Mouse (Mus musculus) forebrain, embryonic 14.5 days (tissue): ENCODE results near the gene Tmem45a. TPM values are rescaled to one million over a fixed set of nuclear protein-coding genes. Genes with fewer than 3 reads are reported as not detected.
A peak's percentile ranks its signal among the peaks of the same experiment; 100 is the strongest.
"Not testable (repeated sequence)": the region's sequence is repeated elsewhere in the genome, so short reads cannot be mapped to it uniquely, and the experiment has no call there.

Experiments used
- ATAC-seq: fragments of 200-750 bp; cut with Nextera tagmentation; 2 replicates; pipeline ENCODE4 v1.8.0; 2017; ENCODE audit warnings: mild to moderate bottlenecking, moderate library complexity
- DNase-seq: peaks from one replicate; pipeline ENCODE4 v3.0.0-alpha.2; 2015; ENCODE audit warnings: low spot score
- H3K27ac ChIP-seq: fragments of 300-500 bp; sonication (generic); 2 replicates; pipeline ENCODE4 v1.5.1; 2014; ENCODE audit warnings: low read depth, mild to moderate bottlenecking, control low read depth, low read length, moderate library complexity
- H3K27me3 ChIP-seq: fragments of 300-500 bp; sonication (generic); replicated peaks from 2 replicates; pipeline ENCODE4 v1.6.1; 2014; ENCODE audit warnings: low read length, control low read depth, mixed read lengths; ENCODE audit not compliant: control insufficient read depth, insufficient read depth
- H3K36me3 ChIP-seq: fragments of 300-500 bp; sonication (generic); 2 replicates; pipeline ENCODE4 v1.6.1; 2014; ENCODE audit warnings: low read length, control low read depth; ENCODE audit not compliant: control insufficient read depth, insufficient read depth
- H3K4me1 ChIP-seq: fragments of 300-500 bp; sonication (generic); 2 replicates; pipeline ENCODE4 v1.6.1; 2014; ENCODE audit warnings: antibody characterized with exemption, low read length, control low read depth; ENCODE audit not compliant: control insufficient read depth, insufficient read depth
- H3K4me2 ChIP-seq: fragments of 300-500 bp; sonication (generic); 2 replicates; pipeline ENCODE4 v1.6.1; 2014; ENCODE audit warnings: mild to moderate bottlenecking, control low read depth, low read length
- H3K4me3 ChIP-seq: fragments of 300-500 bp; sonication (generic); 2 replicates; pipeline ENCODE4 v1.5.1; 2014; ENCODE audit warnings: low read depth, low read length, control low read depth
- H3K9ac ChIP-seq: fragments of 300-500 bp; sonication (generic); 2 replicates; pipeline ENCODE4 v1.6.1; 2014; ENCODE audit warnings: mild to moderate bottlenecking, low read length, control low read depth, moderate library complexity
- H3K9me3 ChIP-seq: fragments of 300-500 bp; sonication (generic); replicated peaks from 2 replicates; pipeline ENCODE4 v1.6.1; 2016; ENCODE audit warnings: low read length, control low read depth, mixed read lengths; ENCODE audit not compliant: control insufficient read depth
- WGBS: fragments of 180-500 bp; shearing (Covaris S2); extraction: QIAGEN DNeasy Blood & Tissue Kit; methylation state at CpG from one replicate; pipeline ENCODE4 v1.1.7; 2014; 5-methylcytosine and 5-hydroxymethylcytosine counted together
- polyA plus RNA-seq: library from polyadenylated mRNA; unstranded; fragments of >200 nt; fragmentation: Nextera tagmentation; extraction: Ambion mirVana; gene quantifications from 2 replicates; pipeline ENCODE4 v1.2.1, GENCODE M21; 2014

The Tmem45a gene
- polyA plus RNA-seq: 6.4 and 7.0 TPM in 2 replicates

DNA sequence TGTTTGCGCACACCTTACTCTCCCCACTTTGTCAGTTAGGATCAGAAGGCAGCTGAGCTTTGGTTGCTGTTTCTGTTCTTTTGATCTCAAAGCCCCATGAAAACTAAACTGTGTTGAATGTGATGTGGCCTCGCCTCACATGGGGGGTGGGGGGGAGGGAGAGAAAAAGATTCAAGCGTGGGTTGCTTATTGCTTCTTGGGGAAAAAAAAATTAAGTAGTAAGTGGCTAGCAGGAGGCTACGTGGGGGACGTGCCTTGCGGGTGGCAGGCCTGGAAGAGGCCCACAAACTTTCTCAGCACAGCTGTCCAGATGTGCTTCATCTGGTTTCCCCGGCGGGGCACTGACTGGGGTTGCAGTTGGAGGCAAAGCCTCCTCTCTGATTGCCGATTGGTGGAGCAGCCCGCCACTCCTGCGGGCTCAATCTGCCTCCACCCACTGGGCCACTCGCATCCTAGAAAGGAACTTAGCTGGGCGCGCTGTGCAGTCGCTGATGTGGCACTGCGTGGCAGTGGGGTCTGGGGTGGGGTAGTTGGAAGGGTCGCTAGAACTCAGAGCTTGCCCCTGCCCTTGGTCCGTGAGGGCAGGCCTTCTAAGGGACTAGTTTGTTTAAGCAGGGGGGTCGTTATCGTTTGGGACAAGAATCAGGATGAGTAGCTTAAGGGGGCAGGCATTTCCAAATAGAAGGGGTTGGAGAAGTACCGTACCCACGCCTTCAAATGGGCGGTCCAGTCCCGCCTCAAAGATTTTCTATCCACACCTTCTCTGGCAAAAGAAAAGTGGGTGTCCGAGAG lies at the start of gene Tmem45a:
Gene Tmem45a, minus strand, starts transcription at position 343 of the 792 bp plus-strand sequence.
- Histone ChIP-seq H3K9me3 (no peaks in the 10 kb centered on the region), H3K4me3 (peak within 1 kb of the TSS; percentile 36), H3K4me1 (0 out of 2 replicates have a peak, but pooled peaks cover 5% of the 10 kb centered on the region), H3K36me3 (no peaks in the 10 kb centered on the region), H3K27me3 (no peaks in the 10 kb centered on the region), H3K4me2 (peak within 1 kb of the TSS; percentile 58), H3K9ac (peak within 1 kb of the TSS; percentile 43; the same call in 1 of the 2 replicates), H3K27ac (no peak within 1 kb of the TSS)
- 6% methylated on average over 24 of the region's 25 CpGs for WGBS
- ATAC-seq (peak; percentile 99), DNase-seq (peak; percentile 82)

GRCm38 (mm10) chr16:56928023-56928422 lies 42.1 kb upstream of the Tmem45a start, which contains the start of gene Lnp1:
TSS of gene Lnp1 (minus strand) at chr16:56928061.
- H3K27ac ChIP-seq: no peak within 1 kb of the TSS
- DNase-seq: no peak
- no peaks in the 10 kb centered on the region for H3K36me3 ChIP-seq
- ATAC-seq: no peak
- no peaks in the 10 kb centered on the region for H3K27me3 ChIP-seq
- WGBS: 45% methylated on average over 3 of the region's 3 CpGs
- no peak within 1 kb of the TSS for H3K9ac ChIP-seq
- H3K9me3 ChIP-seq: no peaks in the 10 kb centered on the region
- no peak within 1 kb of the TSS for H3K4me3 ChIP-seq
- H3K4me1 ChIP-seq: no peaks in the 10 kb centered on the region
- H3K4me2 ChIP-seq: no peak within 1 kb of the TSS

DNA sequence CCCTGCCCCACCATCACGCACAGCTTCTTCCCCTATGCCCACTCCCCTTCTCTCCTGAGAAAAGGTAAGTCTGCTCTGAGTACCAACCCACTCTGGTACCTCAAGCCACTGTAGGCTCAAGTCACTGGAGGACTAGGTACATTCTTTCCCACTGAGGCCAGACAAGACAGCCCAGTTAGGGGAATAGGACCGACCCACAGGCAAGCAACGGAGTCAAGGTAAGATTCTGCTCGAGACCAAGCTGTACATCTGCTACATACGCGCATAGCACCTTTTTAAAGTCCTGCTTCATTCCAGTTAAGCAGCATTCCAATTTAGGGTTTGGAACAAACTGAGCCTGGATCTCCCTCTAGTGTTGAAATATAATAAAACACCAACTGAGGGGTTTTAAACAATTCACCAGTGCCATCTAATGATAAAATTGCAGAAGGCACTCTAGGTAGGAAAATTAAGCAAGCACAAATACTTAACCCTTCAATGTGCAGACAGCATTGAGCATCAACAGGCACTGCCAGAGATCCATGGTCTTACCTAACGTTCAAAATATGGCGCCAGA lies 34.2 kb upstream of the Tmem45a start:
- no peak overlapping the region for H3K4me2 ChIP-seq
- no peaks in the 10 kb centered on the region for H3K36me3 ChIP-seq
- ATAC-seq (peak; percentile 80), DNase-seq (peak; percentile 85)
- 26% methylated on average over 8 of the region's 8 CpGs for WGBS
- no peak overlapping the region for H3K27ac ChIP-seq
- no peaks in the 10 kb centered on the region for H3K9me3 ChIP-seq
- H3K4me3 ChIP-seq: no peak overlapping the region
- no peak overlapping the region for H3K9ac ChIP-seq
- H3K4me1 ChIP-seq: no peaks in the 10 kb centered on the region
- H3K27me3 ChIP-seq: no peaks in the 10 kb centered on the region

DNA sequence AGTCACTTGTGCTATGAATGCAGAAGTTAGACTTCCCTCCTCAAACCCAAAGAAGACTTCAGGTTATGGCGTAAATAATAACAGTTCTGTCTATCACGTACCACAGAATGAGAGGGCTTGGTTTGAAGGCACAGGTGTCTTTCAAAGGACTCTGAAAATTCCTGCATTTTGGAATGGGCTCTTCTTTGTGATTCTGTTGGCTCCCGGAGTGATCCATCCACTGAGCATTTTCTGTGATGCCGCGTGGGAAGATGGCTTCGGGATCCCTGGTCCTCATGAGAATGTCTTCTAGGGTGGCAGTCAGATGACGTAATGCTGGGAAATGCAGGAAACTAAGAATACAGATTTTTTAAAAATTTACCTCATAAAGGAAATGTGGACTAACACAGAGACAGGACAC lies 31.3 kb upstream of the Tmem45a start:
- Histone ChIP-seq H3K4me1 (no peaks in the 10 kb centered on the region), H3K36me3 (no peaks in the 10 kb centered on the region), H3K27me3 (no peaks in the 10 kb centered on the region), H3K27ac (no peak overlapping the region), H3K9me3 (no peaks in the 10 kb centered on the region), H3K4me2 (no peak overlapping the region), H3K9ac (no peak overlapping the region), H3K4me3 (no peak overlapping the region)
- DNase-seq (no peak), ATAC-seq (no peak)
- 85% methylated on average over 7 of the region's 7 CpGs for WGBS

GRCm38 (mm10) chr16:56908986-56909385 lies 23.0 kb upstream of the Tmem45a start:
- WGBS: 75% methylated on average over 5 of the region's 5 CpGs
- no peak overlapping the region for H3K9ac ChIP-seq
- ATAC-seq (no peak), DNase-seq (no peak)
- H3K9me3 ChIP-seq: no peaks in the 10 kb centered on the region
- no peaks in the 10 kb centered on the region for H3K4me1 ChIP-seq
- H3K27ac ChIP-seq: no peak overlapping the region
- no peak overlapping the region for H3K4me3 ChIP-seq
- no peaks in the 10 kb centered on the region for H3K36me3 ChIP-seq
- no peak overlapping the region for H3K4me2 ChIP-seq
- H3K27me3 ChIP-seq: no peaks in the 10 kb centered on the region

GRCm38 (mm10) chr16:56902206-56902605 lies 16.2 kb upstream of the Tmem45a start:
- not testable (repeated sequence) for H3K4me2 ChIP-seq, H3K4me1 ChIP-seq, H3K9me3 ChIP-seq, DNase-seq, H3K9ac ChIP-seq, H3K36me3 ChIP-seq, H3K4me3 ChIP-seq, H3K27ac ChIP-seq, ATAC-seq, H3K27me3 ChIP-seq
- 62% methylated on average over 3 of the region's 3 CpGs for WGBS

GRCm38 (mm10) chr16:56891583-56891982 lies 5.6 kb upstream of the Tmem45a start:
- whole genome bisulfite sequencing: 88% methylated on average over 5 of the region's 5 CpGs

GRCm38 (mm10) chr16:56886616-56887116 lies 700 bp upstream of the Tmem45a start:
- DNase-seq (no peak), ATAC-seq (0 out of 2 replicates have a peak, but pooled peaks have one; percentile 6)

More at GRCm38 (mm10) chr16:56891583-56891982, 5.6 kb upstream of the Tmem45a start:
- H3K36me3 ChIP-seq: no peaks in the 10 kb centered on the region
- H3K4me2 ChIP-seq: no peak overlapping the region
- H3K27ac ChIP-seq: no peak overlapping the region
- ATAC-seq (no peak), DNase-seq (no peak)
- H3K9ac ChIP-seq: no peak overlapping the region
- no peaks in the 10 kb centered on the region for H3K9me3 ChIP-seq
- no peak overlapping the region for H3K4me3 ChIP-seq
- no peaks in the 10 kb centered on the region for H3K27me3 ChIP-seq
- no peaks in the 10 kb centered on the region for H3K4me1 ChIP-seq

DNA sequence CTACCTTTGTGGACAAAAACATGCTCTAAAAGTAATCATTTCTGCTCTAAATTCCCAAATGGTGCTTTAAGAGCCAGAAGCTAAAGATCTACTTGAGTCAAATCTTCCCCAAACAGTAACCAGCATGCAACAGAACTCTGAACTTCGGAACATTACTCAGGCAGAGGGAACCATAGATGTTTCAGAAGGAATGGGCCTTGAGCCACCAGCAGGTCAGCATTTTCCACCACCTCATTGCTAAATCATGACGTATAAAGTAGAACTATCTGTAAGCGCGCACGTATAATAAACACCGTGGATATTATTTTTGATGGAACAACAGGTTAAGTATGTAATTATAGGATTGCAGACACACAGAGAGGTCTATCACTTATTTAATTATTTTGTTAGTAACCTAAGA lies 1.2 kb downstream of the Tmem45a start:
- no peak for ATAC-seq
- 96% methylated on average over 6 of the region's 6 CpGs for WGBS
- H3K9me3 ChIP-seq: no peaks in the 10 kb centered on the region
- H3K4me3 ChIP-seq: no peak overlapping the region
- H3K27ac ChIP-seq: no peak overlapping the region
- H3K36me3 ChIP-seq: no peaks in the 10 kb centered on the region
- H3K4me1 ChIP-seq: 0 out of 2 replicates have a peak, but pooled peaks cover 5% of the 10 kb centered on the region
- no peak overlapping the region for H3K4me2 ChIP-seq
- DNase-seq: no peak
- no peaks in the 10 kb centered on the region for H3K27me3 ChIP-seq
- no peak overlapping the region for H3K9ac ChIP-seq

More at GRCm38 (mm10) chr16:56886616-56887116, 700 bp upstream of the Tmem45a start:
- Histone ChIP-seq H3K4me3 (peak overlapping the region; percentile 36), H3K9ac (no peak overlapping the region), H3K36me3 (no peaks in the 10 kb centered on the region), H3K4me2 (peak overlapping the region; percentile 58), H3K27ac (no peak overlapping the region), H3K27me3 (no peaks in the 10 kb centered on the region), H3K4me1 (0 out of 2 replicates have a peak, but pooled peaks cover 5% of the 10 kb centered on the region), H3K9me3 (no peaks in the 10 kb centered on the region)
- WGBS: 18% methylated on average over 9 of the region's 9 CpGs
